Mouse (Mus musculus): ENCODE data around the gene Fam71b.

Fam71b gene

DNA sequence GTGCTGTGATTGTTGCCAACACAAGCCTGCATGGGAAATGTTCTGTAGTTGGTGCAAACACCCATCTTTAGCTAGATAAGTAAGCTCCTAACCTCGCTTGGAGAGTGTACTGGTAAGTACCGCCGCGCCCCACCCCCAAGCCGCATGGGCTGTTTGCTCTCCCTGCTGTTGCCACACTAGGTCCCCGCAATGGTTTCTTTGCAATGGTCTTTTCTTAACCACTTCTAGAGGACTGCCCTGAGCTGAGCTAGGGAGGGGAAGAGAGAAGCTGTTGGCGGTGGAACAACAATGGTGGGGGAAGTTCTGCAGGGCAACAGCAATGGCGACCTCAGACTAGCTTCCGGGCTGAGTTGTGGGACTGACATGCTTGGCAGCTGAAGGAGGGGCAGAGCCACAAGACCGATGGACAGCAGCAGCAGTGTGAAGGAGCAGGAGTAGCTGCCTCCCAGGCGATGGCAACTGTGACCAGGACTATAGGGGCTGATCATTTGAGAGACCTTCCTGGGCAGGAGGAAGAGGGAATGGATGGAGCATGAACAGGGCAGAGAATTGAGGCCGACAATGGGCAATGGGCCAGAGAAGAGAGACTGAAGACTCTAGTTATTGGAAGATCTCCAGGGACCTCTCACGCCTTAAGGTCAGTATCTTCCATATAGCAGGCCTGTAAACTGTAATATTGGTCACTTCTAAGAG is at the start of gene Fam71b:
TSS of gene Fam71b (plus strand) at position 393 of the 693 bp plus-strand sequence.
- no peak for DNase-seq (ENCODE audit: inconsistent ontology term)

GRCm38 (mm10) chr11:46347756-46348155 is 48.6 kb upstream of the Fam71b start:
- no peak for DNase-seq (ENCODE audit: inconsistent ontology term)

- DNase-seq (ENCODE audit: inconsistent ontology term) = no peak
These were observed 47.9 kb upstream of the Fam71b start for GRCm38 (mm10) chr11:46348416-46348815.

DNA sequence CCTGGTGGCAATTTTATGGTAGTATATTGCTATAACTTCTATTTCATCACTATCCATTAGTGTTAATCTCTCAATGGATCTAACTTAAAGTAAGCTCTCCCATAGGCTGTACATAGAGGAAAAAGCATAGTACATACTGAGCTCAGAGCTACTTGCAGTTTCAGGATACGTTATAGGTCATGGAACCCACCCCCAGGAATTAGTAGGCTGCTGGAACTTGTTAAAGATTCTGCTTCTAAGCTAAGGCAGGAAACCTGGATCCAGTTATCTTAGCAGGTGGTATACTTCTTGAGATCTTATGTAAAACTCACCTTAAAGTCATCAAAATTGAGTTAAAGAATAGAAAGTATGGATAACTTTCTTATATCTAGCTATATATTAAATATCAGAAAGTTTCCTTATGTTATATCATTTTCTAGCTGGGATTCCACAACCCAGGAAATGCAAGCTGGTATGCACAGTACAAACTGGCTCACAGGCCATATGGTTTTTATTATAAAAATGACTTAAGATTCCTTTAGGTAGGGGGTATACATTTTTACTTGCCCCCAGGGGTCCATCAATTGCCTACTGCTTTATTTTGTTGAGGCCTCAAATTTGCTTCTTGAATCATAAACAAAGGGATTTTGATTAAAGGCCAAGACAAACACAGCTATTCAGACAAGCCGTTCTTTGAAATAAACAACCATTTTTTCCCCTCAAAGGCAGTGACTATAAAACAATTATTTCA is 46.5 kb upstream of the Fam71b start:
- no peak for DNase-seq (ENCODE audit: inconsistent ontology term)

- DNase-seq (ENCODE audit: inconsistent ontology term) = no peak
These were observed 38.0 kb upstream of the Fam71b start for GRCm38 (mm10) chr11:46358369-46358768.

DNA sequence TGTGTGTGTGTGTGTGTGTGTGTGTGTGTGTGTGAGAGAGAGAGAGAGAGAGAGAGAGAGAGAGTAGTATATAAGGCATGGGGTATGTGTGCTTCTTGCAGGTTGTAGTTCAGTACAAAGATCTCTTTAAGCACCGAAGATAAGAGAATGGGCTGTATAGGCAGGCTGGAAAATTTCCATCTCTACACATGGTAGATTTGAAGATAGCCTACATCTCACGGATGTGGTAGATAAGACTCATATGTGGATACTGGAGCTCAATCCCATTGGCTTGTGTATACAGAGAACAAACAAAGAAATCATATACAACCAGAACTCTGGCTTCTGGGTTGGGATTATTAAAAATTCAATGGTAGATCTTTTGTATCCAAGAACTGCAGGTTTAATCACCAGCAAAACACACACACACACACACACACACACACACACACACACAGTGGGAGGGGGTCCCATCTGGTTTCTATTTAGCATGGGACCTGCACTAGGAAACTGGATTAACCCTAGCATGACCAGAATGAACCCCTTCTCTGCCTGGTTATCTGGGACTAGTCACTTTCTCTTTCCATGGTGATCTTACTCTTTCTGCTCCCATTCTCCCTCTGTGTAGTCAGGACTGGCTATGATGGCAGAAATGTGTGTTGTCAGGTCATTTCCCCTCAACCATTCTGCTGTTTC is 35.2 kb upstream of the Fam71b start:
- no peak for DNase-seq (ENCODE audit: inconsistent ontology term)

DNA sequence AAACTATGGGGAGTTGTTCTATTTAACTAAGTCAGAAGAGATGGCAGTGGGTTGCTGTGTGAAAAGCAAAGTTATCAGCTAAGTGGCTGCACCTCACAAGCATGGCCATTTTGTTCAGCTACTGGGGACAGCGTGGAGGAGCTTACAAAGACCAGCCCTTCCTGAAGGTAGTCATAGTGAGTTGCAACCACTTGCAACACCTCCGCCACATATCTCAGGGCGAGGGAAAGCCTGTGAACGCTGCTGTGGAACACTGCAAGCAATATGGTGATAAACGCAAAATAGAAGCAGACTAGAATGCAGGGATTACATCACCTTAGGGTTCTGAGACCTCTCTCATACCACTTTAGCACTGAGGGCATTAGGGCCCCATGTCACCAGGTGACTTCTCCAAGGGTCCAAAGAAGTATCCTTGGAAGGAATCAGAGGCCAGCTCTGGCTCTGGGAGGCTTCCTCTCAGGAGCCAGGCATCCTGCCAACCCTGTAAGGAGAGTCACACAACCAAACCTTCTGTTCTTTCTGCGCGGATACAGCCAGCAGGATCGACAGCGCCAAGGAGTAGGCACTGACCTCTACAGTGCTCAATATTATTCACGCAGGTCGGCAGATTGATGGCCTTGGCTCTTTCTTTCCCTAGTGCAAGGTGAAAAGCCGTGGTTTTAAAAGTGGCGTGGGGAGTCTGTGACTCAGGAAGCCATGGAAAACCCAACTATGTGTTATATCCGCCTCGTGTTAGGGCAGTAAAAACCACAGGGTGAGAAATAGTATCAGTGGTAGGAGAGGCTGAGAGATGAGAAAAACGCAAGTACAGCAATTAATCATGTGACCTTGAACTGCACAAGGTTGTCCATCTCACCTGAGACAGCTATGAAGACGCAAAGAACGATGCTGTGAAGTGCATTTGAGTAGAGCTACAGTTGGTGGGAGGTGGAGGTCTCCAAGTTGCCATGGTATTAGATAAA is 34.0 kb upstream of the Fam71b start:
- DNase-seq (ENCODE audit: inconsistent ontology term) = no peak

- DNase-seq (ENCODE audit: inconsistent ontology term) = no peak
These were observed 32.5 kb upstream of the Fam71b start for GRCm38 (mm10) chr11:46363864-46364263.

- no peak for DNase-seq (ENCODE audit: inconsistent ontology term)
These were observed 30.6 kb upstream of the Fam71b start for GRCm38 (mm10) chr11:46365744-46366143.

DNA sequence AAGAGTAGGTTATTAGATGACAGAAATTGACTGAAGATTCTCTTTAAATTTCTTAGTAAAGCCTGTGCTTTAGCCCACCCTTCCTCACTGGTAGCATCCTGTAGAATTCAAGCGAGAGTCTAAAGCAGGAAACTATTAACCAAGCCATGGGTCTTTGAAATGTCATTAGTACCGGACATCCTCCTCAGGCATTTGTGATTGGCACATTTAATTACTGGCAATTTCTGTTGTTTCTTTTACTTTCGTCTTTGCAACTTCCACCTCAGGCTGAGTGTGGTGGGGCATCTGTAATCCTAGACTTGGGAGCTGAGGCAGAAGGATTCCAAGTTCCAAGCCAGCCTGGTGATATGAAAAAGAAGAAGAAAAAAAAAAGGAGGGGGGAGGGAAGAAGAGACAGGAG is 30.0 kb upstream of the Fam71b start:
- DNase-seq (ENCODE audit: inconsistent ontology term) = no peak

DNA sequence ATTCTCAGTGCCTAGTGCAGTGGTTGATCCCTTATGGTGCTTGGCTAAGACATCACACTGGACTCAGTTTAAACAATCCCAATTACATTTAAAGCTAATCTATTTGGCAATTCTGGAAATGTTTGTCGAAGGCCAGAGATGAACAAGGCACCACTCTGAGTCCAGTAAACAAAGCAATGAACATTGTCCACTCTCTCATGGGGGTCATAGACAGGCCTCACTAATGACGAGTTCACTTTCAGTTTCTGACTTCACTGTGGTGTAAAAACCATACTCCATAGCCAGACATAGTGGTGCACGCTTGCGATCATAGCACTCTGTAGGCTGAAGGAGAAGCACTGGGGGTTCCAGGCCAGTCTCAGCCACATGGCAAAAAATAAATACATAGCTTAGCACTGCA is 25.9 kb upstream of the Fam71b start:
- no peak for DNase-seq (ENCODE audit: inconsistent ontology term)

DNA sequence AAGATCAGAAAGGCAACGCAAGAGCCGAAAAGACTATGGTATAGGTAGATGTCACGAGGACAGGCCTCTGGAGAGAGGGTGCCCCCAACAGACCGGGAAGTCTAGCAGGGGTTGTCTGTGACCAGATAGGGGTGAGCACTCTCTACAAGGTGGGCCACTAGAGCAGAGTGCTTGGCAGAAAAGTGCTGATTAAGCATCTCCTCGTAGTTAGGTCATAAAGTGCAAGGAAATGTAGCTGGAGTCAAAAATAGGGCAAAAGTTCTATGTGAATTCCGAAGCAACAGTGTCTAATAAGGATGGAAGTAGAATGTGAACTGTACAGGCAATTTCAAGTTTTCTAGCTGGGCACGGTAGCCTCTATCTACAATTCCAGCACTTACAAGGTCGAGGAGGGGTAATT is 25.1 kb upstream of the Fam71b start:
- DNase-seq (ENCODE audit: inconsistent ontology term) = no peak

DNA sequence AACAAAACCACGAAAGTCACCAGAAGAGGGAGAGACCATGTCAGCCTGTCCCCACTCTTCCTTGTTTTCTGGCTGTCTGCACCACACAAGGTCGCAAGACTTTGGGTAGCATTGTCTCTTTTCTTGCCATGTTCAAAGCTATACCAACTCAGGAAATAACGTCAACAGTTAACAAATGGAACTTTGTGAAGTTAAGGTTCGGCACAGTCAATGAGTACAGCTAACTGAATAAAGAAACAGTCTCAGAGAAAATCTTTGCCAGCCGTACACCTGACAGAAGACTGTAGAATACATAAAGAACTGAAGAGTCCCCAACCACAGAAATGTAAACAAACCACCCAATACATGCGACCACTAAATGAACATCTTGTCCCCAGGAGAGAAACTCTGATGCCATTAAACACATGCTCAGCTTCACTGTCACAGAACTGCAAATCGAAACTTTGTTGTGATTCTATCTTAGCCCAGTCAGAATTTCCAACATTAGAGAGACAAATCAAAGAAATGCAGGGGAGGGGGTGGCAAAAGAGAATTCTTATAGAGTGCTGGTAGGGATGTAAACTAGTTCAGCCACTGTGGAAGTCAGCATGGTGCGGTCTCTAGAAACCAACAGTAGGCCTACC is 23.9 kb upstream of the Fam71b start:
- DNase-seq (ENCODE audit: inconsistent ontology term) = no peak

- DNase-seq (ENCODE audit: inconsistent ontology term) = no peak
These were observed 23.0 kb upstream of the Fam71b start for GRCm38 (mm10) chr11:46373071-46374030.

DNA sequence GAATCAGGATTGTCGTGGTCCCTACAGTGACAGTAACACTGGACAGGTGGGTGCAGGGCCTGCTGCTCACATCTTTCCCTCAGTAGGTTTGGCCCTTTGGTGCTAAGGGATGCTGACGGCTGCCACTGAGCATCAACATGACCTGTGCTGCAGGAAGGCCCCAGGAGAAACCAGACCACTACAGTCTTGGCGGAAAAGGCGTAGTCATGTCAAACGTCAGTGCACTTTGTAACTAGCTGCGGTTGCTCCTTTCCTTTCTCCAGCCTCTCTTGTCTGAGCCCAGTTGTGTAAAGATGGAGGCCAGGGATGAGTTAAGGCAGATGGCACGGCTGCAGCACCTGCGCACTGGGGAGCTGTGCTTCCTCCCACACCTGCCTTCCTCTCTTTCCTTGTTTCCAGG is 21.3 kb upstream of the Fam71b start:
- DNase-seq (ENCODE audit: inconsistent ontology term) = no peak

DNA sequence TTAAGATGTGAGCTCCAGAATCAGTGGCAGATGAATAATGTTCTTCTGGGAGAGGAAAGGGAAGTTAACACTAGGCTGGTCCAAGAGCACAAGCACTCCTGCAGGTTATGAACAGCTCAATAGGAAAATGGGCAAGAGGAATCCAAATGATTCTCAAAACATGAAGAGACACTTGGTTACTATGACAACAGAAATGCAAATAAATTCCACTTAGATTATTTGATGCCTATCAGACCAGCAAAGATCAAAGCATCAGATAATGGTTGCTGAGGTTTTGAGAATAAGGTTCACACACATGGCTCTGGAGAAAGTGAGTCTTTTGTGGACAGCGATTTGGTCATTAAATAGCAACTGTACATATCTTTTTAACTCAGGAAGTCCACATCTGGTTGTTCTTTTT is 19.0 kb upstream of the Fam71b start:
- DNase-seq (ENCODE audit: inconsistent ontology term) = no peak

DNA sequence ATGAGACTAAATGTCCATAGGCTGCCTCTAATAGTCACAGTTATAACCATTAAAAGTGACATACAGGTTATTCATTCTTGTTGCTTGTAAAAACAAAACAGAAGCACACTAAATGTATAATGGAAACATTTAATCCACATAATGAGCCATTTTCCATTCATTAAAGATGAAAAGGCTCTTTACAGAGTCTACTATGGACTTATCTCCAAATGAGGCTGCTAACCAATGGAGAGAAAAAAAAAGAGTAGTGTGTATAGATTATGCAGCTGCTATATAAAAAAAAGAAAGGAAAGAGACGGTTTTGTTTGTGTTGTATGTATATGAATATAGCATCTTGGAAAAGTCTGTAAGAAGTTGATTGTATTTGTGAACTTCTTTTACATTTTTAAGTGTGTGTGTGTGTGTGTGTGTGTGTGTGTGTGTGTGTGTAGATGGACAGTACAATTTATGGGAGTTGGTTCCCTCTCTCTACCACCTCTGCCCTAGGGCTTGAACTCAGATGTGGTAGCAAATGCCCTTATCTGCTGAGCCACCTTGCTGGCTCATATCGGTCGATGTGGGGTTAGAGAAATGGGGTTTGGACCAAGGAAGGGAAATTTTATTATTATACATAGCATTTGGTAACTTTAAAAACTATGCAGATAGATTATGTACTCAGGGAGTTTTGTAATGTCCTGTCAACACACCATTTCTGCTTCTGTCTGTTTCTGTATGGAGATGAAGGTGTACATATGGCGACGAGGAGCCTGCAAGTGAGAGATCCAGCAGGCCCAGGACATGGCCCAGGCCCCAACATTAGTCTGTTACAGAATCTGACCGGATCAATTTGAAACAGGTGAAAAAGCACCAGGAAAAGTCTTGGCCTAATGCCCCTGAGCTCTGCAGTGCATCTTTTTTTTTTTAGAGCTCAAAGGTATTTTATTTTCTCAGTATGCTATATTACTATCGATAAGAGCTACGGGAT is 18.3 kb upstream of the Fam71b start:
- DNase-seq (ENCODE audit: inconsistent ontology term) = no peak

DNA sequence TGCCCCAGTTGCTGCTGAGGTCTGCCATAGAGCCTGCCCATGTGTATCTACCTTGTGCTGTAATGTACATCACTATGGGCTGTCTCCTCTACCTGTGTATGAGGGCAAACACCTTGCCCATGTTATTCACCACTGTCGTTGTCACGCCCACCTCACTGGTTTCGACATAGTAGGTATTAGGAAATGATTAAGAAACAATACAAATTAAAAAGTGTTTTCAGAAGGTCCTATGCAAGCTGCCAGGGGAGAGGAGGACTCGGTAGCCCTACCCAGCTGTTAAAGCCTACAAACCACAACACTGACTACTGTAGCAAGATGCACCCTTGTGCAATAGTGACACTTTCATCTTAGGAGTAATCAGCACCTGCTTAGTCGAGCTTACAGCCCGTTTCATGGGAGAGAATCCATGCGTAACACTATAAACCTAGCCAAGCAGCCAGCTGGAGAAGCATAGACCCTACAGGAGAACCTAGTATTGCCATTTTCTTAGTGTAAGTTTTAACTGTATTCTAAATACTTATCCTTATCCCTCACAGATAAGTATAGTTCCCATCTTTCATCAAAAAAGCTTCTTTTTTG is 16.2 kb upstream of the Fam71b start:
- DNase-seq (ENCODE audit: inconsistent ontology term) = no peak

DNA sequence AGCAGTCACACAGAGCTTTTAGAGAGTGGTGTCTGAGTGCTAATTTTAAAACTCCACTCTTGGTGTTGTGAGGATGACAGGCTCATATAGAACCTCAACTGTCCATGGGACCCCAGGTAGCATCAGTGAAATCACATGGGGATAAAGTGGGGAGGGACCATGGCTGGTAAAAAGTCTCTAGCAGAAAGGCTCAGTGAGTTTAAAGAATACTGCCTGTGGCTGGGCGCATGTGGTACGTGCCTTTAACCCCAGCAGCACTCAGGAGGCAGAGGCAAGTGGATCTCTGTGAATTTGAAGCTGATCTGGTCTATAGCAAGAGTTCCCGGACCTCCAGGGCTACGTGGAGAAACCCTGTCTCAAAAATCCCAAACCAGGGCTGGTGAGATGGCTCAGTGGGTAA is 13.9 kb upstream of the Fam71b start:
- DNase-seq (ENCODE audit: inconsistent ontology term) = no peak
